Mouse (Mus musculus) inflammation-experienced regulatory T-cells (primary cell): ENCODE measurements around the gene Mical1. TPM values are rescaled to one million over a fixed set of nuclear protein-coding genes. Genes with fewer than 3 reads are reported as not detected.

ENCODE experiments used
- polyA plus RNA-seq, 2 experiments: library from polyadenylated mRNA; unstranded; fragments of 100-300 nt; shearing (Covaris generic); gene quantifications; one replicate each; pipeline ENCODE4 v1.2.1; 2017

The Mical1 gene
- 100 to 1,000 TPM in 1 of 2 experiments, 10 to 100 TPM in 1; 96.8 to 130 TPM for polyA plus RNA-seq

GRCm38 (mm10) chr10:41476171-41477017 lies at the start of gene Mical1:
Gene Mical1 (plus strand): TSS chr10:41476314.

GRCm38 (mm10) chr10:41450137-41450670 lies 25.9 kb upstream of the Mical1 start, which contains the start of gene Zbtb24:
Gene Zbtb24 (plus strand): TSS chr10:41450383.

GRCm38 (mm10) chr10:41489708-41490517 lies 13.8 kb downstream of the Mical1 start, which contains the start of the genes Smpd2 and Ppil6:
Gene Smpd2 (minus strand): TSS chr10:41490369.
Gene Ppil6 (plus strand): TSS chr10:41490439.

GRCm38 (mm10) chr10:41518981-41519618 lies 43.0 kb downstream of the Mical1 start, which contains the start of gene Cd164:
Gene Cd164 (plus strand): TSS chr10:41519414.

Other genes with a start within 250 kb of the Mical1 start
- 10 to 100 TPM; 28.8 to 31.2 TPM for gene Fig4, start 173.1 kb upstream of the Mical1 start, polyA plus RNA-seq
- under 1 TPM; 0.11 to 0.12 TPM for gene Ak9, start 172.3 kb upstream of the Mical1 start, polyA plus RNA-seq
- 10 to 100 TPM; 41.0 to 46.1 TPM for gene Zbtb24, start 25.9 kb upstream of the Mical1 start, polyA plus RNA-seq
- 10 to 100 TPM; 36.3 to 62.8 TPM for gene Smpd2, start 14.1 kb downstream of the Mical1 start, polyA plus RNA-seq
- gene Ppil6, start 14.1 kb downstream of the Mical1 start, polyA plus RNA-seq, result under 1 TPM; 0.64 to 0.76 TPM
- 100 to 1,000 TPM; 180 to 237 TPM for gene Cd164, start 43.1 kb downstream of the Mical1 start, polyA plus RNA-seq
- gene Ccdc162, start 240.3 kb downstream of the Mical1 start, polyA plus RNA-seq, result 1 to 10 TPM; 1.2 to 1.4 TPM